Comparison of ENCODE assay signal across 6 mouse cellular contexts in the genomic region with DNA sequence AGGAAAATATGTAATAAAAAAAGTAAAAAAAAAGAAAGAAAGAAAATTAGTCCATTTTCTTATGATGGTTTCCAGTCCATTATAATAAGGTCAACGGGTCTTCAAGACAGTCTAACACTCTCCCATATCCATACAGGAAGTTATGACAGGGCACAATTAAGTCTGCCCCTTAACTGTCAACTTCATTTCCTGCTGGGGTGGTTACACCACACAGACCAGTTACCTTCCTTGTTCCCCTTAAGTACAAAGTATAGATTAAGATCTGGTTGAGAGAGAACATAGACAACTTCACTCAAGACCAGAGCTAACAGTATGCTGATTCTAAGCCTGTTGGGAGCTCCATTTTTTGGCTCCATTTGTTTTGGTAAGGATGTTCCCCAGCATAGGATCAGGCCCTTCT.
DNase-seq lines count a peak whose midpoint lies in the region; ATAC-seq lines count a peak whose summit lies in the region.

No protein-coding gene starts in this region.

- ATAC-seq in CD4-positive, CD25-positive, alpha-beta regulatory T cell, adult 4 months: peak; percentile 87
- peak; percentile 77 for ATAC-seq in common myeloid progenitor, adult 5-6 weeks (replicated peaks; ENCODE audit: low read depth, poor library complexity, severe bottlenecking)
- ATAC-seq in hematopoietic stem cell, adult 5-6 weeks (replicated peaks in 1 of 2; ENCODE audit: insufficient read depth in 1 of 2, low FRiP score in 2 of 2, low TSS enrichment in 1 of 2, low read depth in 1 of 2, poor library complexity in 2 of 2, severe bottlenecking in 2 of 2): peak; percentile 85 to 86
- ATAC-seq in megakaryocyte, adult 5-6 weeks (ENCODE audit: poor library complexity, severe bottlenecking): peak; percentile 90
- ATAC-seq in neutrophil, adult 5-6 weeks (ENCODE audit: extremely low read depth, insufficient number of reproducible peaks, low FRiP score, poor library complexity, severe bottlenecking): peak; percentile 30; the same call in 1 of the 2 replicates

- DNase-seq in thymus, postnatal 25 days: peak; percentile 4

Comparison
In these comparisons a context has a peak if more than half of its experiments do, and no peak if none do; other contexts are left out.
1. Peak in every context shown above with its lines: DNase-seq and ATAC-seq.
2. ATAC-seq: peak in every context shown above with its lines; median percentile 90 in megakaryocyte, adult 5-6 weeks; 87 in CD4-positive, CD25-positive, alpha-beta regulatory T cell, adult 4 months; 86 in hematopoietic stem cell, adult 5-6 weeks; 77 in common myeloid progenitor, adult 5-6 weeks; 30 in neutrophil, adult 5-6 weeks.